Mouse (Mus musculus) cerebellum, adult 2 months (tissue): ENCODE data around the gene Hoxd9.

Experiments used
- CTCF ChIP-seq: fragments of 200-500 bp; IDR thresholded peaks from 2 replicates; pipeline ENCODE4 v1.5.1; 2011; ENCODE audit warnings: low read depth, mild to moderate bottlenecking, control low read depth, low read length, moderate library complexity, borderline replicate concordance; ENCODE audit not compliant: insufficient read depth
- POLR2A ChIP-seq: fragments of 200-500 bp; IDR thresholded peaks from 2 replicates; pipeline ENCODE4 v1.6.1; 2011; ENCODE audit warnings: low read length, control low read depth, borderline replicate concordance; ENCODE audit not compliant: insufficient read depth

DNA sequence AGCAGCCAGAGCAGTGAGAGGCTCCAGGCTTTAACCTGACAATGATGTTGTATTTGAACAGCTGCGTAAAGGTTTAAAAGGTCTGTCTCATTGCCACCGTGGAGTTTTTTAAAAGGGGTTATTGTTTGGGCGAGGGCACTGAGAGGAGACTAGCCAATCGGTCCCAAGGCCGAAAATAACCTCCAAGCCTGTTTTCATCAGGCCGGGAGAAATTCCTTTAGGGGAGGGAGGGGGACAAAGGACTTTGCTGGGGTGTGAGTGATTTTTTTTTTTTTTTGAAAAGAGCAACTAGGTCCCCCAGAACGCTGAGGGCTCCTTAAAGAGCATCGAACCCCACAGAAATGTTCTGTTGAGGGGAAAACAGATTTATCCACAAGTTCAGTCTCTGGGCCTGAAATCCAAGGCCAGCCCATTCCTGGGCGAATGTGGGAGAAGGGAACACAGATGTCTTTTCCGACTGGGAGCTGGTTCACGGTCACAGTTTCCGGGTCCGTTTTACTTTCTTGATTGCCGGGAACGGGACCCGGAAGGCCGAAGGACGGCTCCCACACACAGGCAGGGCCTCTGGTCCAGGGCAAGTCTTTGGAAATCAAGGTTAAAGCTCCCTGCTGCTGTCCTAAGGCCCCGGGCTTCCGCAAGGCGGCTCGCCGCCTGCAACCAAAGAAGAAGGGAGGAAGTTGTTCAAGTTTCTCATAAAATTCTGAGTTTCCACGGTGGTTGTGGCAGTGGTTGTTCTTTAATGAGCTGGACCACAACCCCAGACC is 7.8 kb upstream of the Hoxd9 start:
- TF ChIP-seq POLR2A (no peak), CTCF (no peak)
